ENCODE assay signal across 7 mouse cellular contexts in genomic region chr3:69045750-69046149, GRCm38 (mm10). TPM values are rescaled to one million over a fixed set of nuclear protein-coding genes. Genes with fewer than 3 reads are reported as not detected.
A peak's percentile ranks its signal among the peaks of the same experiment; 100 is the strongest.
DNase-seq lines count a peak whose midpoint lies in the region; ATAC-seq and TF ChIP-seq lines count a peak whose summit lies in the region.

No protein-coding gene starts in this region.

- H3K27me3 ChIP-seq in E14TG2a.4 (ENCODE audit: insufficient read depth, low read length) (0 out of 2 replicates have a peak, but pooled peaks cover 2% of the 10 kb centered on the region), MEL (ENCODE audit: control insufficient read depth in 1 of 2, insufficient read depth in 2 of 2, low read length in 2 of 2) (no peaks in the 10 kb centered on the region)
- H3K27me3 ChIP-seq in heart, embryonic 11.5 days (ENCODE audit: control insufficient read depth, insufficient read depth, low read length): no peaks in the 10 kb centered on the region
- H3K27me3 ChIP-seq in liver, embryonic 15.5 days: no peaks in the 10 kb centered on the region

- peak; percentile 61 for DNase-seq in MEL (ENCODE audit: low read depth, low spot score)
- no peak for DNase-seq in frontal cortex, postnatal 36 days (ENCODE audit: low spot score in 2 of 2)
- no peak for DNase-seq in yolk sac, embryonic 10.5 days (ENCODE audit: low spot score)
- no peak for DNase-seq in urinary bladder, postnatal 4 days (ENCODE audit: low spot score in 2 of 2)

- peak overlapping the region; percentile 81 for H3K4me2 ChIP-seq in heart, embryonic 11.5 days
- H3K4me2 ChIP-seq in liver, embryonic 15.5 days: peak overlapping the region; percentile 82

- peak in 1 of 2 experiments; percentile 28; a peak in 1 of 4 replicates for TF ChIP-seq EP300 in MEL (IDR thresholded peaks at IDR 0.05; ENCODE audit: low read depth in 1 of 2, low read length in 2 of 2)

- H3K9ac ChIP-seq in MEL (ENCODE audit: control insufficient read depth, low read depth, low read length, poor library complexity, severe bottlenecking): peak overlapping the region; percentile 97
- peak overlapping the region; percentile 88; the same call in 1 of the 2 replicates for H3K9ac ChIP-seq in heart, embryonic 11.5 days (ENCODE audit: low read depth, low read length)
- peak overlapping the region; percentile 97 for H3K9ac ChIP-seq in liver, embryonic 15.5 days

- WGBS in heart, embryonic 11.5 days (ENCODE audit: insufficient replicate concordance): 26% methylated on average over 13 of the region's 13 CpGs
- 24% methylated on average over 13 of the region's 13 CpGs for WGBS in liver, embryonic 15.5 days (ENCODE audit: insufficient replicate concordance)

- TF ChIP-seq CTCF in E14TG2a.4 (conservative IDR thresholded peaks at IDR 0.05; ENCODE audit: low read length) (no peak), MEL (IDR thresholded peaks at IDR 0.05 in 2 of 3, conservative IDR thresholded peaks at IDR 0.05 in 1 of 3; ENCODE audit: control insufficient read depth in 1 of 3, insufficient read depth in 1 of 3, low read depth in 2 of 3, low read length in 3 of 3, poor library complexity in 1 of 3, severe bottlenecking in 1 of 3) (no peak)

- H3K4me1 ChIP-seq in E14TG2a.4 (replicated peaks; ENCODE audit: low read depth, low read length) (peaks cover 43% of the 10 kb centered on the region), MEL (ENCODE audit: control insufficient read depth in 1 of 2, insufficient read depth in 2 of 2, low read length in 2 of 2) (peaks cover 13 to 16% of the 10 kb centered on the region in 2 experiments)
- H3K4me1 ChIP-seq in heart, embryonic 11.5 days (ENCODE audit: control insufficient read depth, insufficient read depth, low read length): peaks cover 5% of the 10 kb centered on the region; the same call in 1 of the 2 replicates
- H3K4me1 ChIP-seq in liver, embryonic 15.5 days (replicated peaks): peaks cover 35% of the 10 kb centered on the region

- no peak for ATAC-seq in heart, embryonic 11.5 days (replicated peaks; ENCODE audit: insufficient number of reproducible peaks, low FRiP score, low TSS enrichment)
- no peak for ATAC-seq in liver, embryonic 15.5 days (ENCODE audit: insufficient read depth)

- TF ChIP-seq RAD21 in MEL (IDR thresholded peaks at IDR 0.05; ENCODE audit: low read depth, low read length): no peak

- peaks cover 28% of the 10 kb centered on the region for H3K79me2 ChIP-seq in MEL (ENCODE audit: control insufficient read depth, insufficient read depth, low read length, poor library complexity)

- H3K4me3 ChIP-seq in E14TG2a.4 (replicated peaks; ENCODE audit: low read length) (peak overlapping the region; percentile 96), MEL (ENCODE audit: control insufficient read depth in 1 of 2, insufficient read depth in 1 of 2, low read depth in 2 of 2, low read length in 2 of 2) (peak overlapping the region; percentile 88 to 97)
- peak overlapping the region; percentile 67 for H3K4me3 ChIP-seq in heart, embryonic 11.5 days (ENCODE audit: low read depth, low read length)
- peak overlapping the region; percentile 96 for H3K4me3 ChIP-seq in liver, embryonic 15.5 days (replicated peaks)

- peak overlapping the region; percentile 82 for H3K27ac ChIP-seq in MEL (ENCODE audit: control insufficient read depth, low read depth, low read length)
- peak overlapping the region; percentile 98; the same call in 1 of the 2 replicates for H3K27ac ChIP-seq in heart, embryonic 11.5 days (ENCODE audit: low read depth, low read length)
- peak overlapping the region; percentile 98 for H3K27ac ChIP-seq in liver, embryonic 15.5 days (replicated peaks)

- TF ChIP-seq POLR2A in MEL (IDR thresholded peaks at IDR 0.05; ENCODE audit: control insufficient read depth in 1 of 2, insufficient read depth in 1 of 2, low read depth in 1 of 2, low read length in 2 of 2, poor library complexity in 1 of 2): no peak

- peaks cover 22% of the 10 kb centered on the region for H3K36me3 ChIP-seq in E14TG2a.4 (ENCODE audit: insufficient read depth, low read length)
- H3K36me3 ChIP-seq in MEL (ENCODE audit: control insufficient read depth in 1 of 2, insufficient read depth in 2 of 2, low read length in 2 of 2): peaks cover 18 to 28% of the 10 kb centered on the region in 2 experiments
- no peaks in the 10 kb centered on the region for H3K36me3 ChIP-seq in heart, embryonic 11.5 days (ENCODE audit: control insufficient read depth, insufficient read depth, low read length)
- H3K36me3 ChIP-seq in liver, embryonic 15.5 days (replicated peaks): peaks cover 18% of the 10 kb centered on the region

- H3K9me3 ChIP-seq in E14TG2a.4 (ENCODE audit: low read length) (no peaks in the 10 kb centered on the region), MEL (replicated peaks; ENCODE audit: insufficient read depth, low read length) (no peaks in the 10 kb centered on the region)
- H3K9me3 ChIP-seq in heart, embryonic 11.5 days (replicated peaks; ENCODE audit: control insufficient read depth, low read length): no peaks in the 10 kb centered on the region
- H3K9me3 ChIP-seq in liver, embryonic 15.5 days (replicated peaks): no peaks in the 10 kb centered on the region

TF ChIP-seq in MEL, 35 proteins besides CTCF, POLR2A, EP300 and RAD21 (continues in another document):
- TF ChIP-seq KAT2A (conservative IDR thresholded peaks at IDR 0.05; ENCODE audit: low read depth, low read length): no peak
- no peak for TF ChIP-seq HCFC1 (IDR thresholded peaks at IDR 0.05; ENCODE audit: low read depth, low read length)
- peak; percentile 66 for TF ChIP-seq MAX (IDR thresholded peaks at IDR 0.05; ENCODE audit: low read length)
- no peak for TF ChIP-seq TAL1 (IDR thresholded peaks at IDR 0.05; ENCODE audit: low read length)
- no peak for TF ChIP-seq MXI1 (IDR thresholded peaks at IDR 0.05; ENCODE audit: low read depth, low read length)
- 0 out of 2 replicates have a peak, but pooled peaks have one; percentile 22 for TF ChIP-seq E2F4 (IDR thresholded peaks at IDR 0.05; ENCODE audit: borderline replicate concordance, low read depth, low read length)
- TF ChIP-seq ZKSCAN1 (IDR thresholded peaks at IDR 0.05; ENCODE audit: low read depth, low read length): 0 out of 2 replicates have a peak, but pooled peaks have one; percentile 24
- no peak for TF ChIP-seq POLR2AphosphoS2 (IDR thresholded peaks at IDR 0.05; ENCODE audit: low read length)
- TF ChIP-seq NELFE (IDR thresholded peaks at IDR 0.05; ENCODE audit: low read depth, low read length): peak; percentile 35; the same call in 1 of the 2 replicates
- no peak for TF ChIP-seq MAFK (IDR thresholded peaks at IDR 0.05; ENCODE audit: borderline replicate concordance, low read depth, low read length)
- TF ChIP-seq RCOR1 (IDR thresholded peaks at IDR 0.05; ENCODE audit: low read depth, low read length): 0 out of 2 replicates have a peak, but pooled peaks have one; percentile 15
- TF ChIP-seq MEF2A (IDR thresholded peaks at IDR 0.05; ENCODE audit: extremely low read depth, insufficient replicate concordance, low read depth, low read length, poor library complexity, severe bottlenecking): no peak
- TF ChIP-seq USF2 (IDR thresholded peaks at IDR 0.05; ENCODE audit: borderline replicate concordance in 1 of 2, insufficient read depth in 1 of 2, low read depth in 1 of 2, low read length in 2 of 2): no peak
- TF ChIP-seq TCF12 (IDR thresholded peaks at IDR 0.05; ENCODE audit: low read depth, low read length): no peak
- TF ChIP-seq ZMIZ1 (IDR thresholded peaks at IDR 0.05; ENCODE audit: low read depth, low read length): no peak
- no peak for TF ChIP-seq NRF1 (IDR thresholded peaks at IDR 0.05; ENCODE audit: insufficient read depth, low read depth, low read length, poor library complexity, severe bottlenecking)
- TF ChIP-seq MAZ (IDR thresholded peaks at IDR 0.05; ENCODE audit: low read depth, low read length): no peak
- 0 out of 2 replicates have a peak, but pooled peaks have one; percentile 10 for TF ChIP-seq SIN3A (IDR thresholded peaks at IDR 0.05; ENCODE audit: low read length)
- no peak for TF ChIP-seq CHD2 (IDR thresholded peaks at IDR 0.05; ENCODE audit: low read length)
- no peak for TF ChIP-seq USF1 (IDR thresholded peaks at IDR 0.05; ENCODE audit: low read depth, low read length)
- no peak for TF ChIP-seq UBTF (IDR thresholded peaks at IDR 0.05; ENCODE audit: borderline replicate concordance, insufficient read depth, low read depth, low read length)
- no peak for TF ChIP-seq ZNF384 (IDR thresholded peaks at IDR 0.05; ENCODE audit: low read depth, low read length)
- TF ChIP-seq MYC (IDR thresholded peaks at IDR 0.05; ENCODE audit: low read depth, low read length): no peak
- no peak for TF ChIP-seq TBP (IDR thresholded peaks at IDR 0.05; ENCODE audit: low read depth, low read length)
- peak; percentile 33; the same call in 1 of the 2 replicates for TF ChIP-seq BHLHE40 (IDR thresholded peaks at IDR 0.05; ENCODE audit: borderline replicate concordance, low read depth, low read length)
- no peak for TF ChIP-seq MYB (IDR thresholded peaks at IDR 0.05; ENCODE audit: low read depth, low read length)
- TF ChIP-seq CHD1 (IDR thresholded peaks at IDR 0.05; ENCODE audit: low read depth, low read length): peak; percentile 15; the same call in 1 of the 2 replicates
- TF ChIP-seq ETS1 (IDR thresholded peaks at IDR 0.05; ENCODE audit: low read depth, low read length): no peak

RNA-seq across cellular contexts. Expression of gene Trim59, which starts 1.2 kb away (rescaled TPM):
- total RNA-seq in MEL (2012; rRNA removed): 11.3 and 14.8 TPM in 2 replicates
- polyA plus RNA-seq in MEL (2012; ENCODE audit: insufficient read depth in 1 of 2, insufficient read length in 2 of 2, low read depth in 1 of 2, low replicate concordance in 2 of 2, missing spikeins in 1 of 2): 10 to 100 TPM in 1 of 2 experiments, not detected in 1; 17.4 TPM
- 104 and 110 TPM in 2 replicates for polyA plus RNA-seq in heart, embryonic 11.5 days (2014; fragmentation: Nextera tagmentation; extraction: Ambion mirVana)
- polyA plus RNA-seq in liver, embryonic 15.5 days (2015; fragmentation: Nextera tagmentation; extraction: Ambion mirVana): 143 and 145 TPM in 2 replicates

RNA-seq across cellular contexts. Expression of gene Smc4, which starts 41.2 kb away (rescaled TPM):
- total RNA-seq in MEL (2012; rRNA removed): 75.9 and 86.7 TPM in 2 replicates
- 1,000 to 10,000 TPM in 1 of 2 experiments, 10 to 100 TPM in 1; 88.7 to 1,112 TPM for polyA plus RNA-seq in MEL (2012; ENCODE audit: insufficient read depth in 1 of 2, insufficient read length in 2 of 2, low read depth in 1 of 2, low replicate concordance in 2 of 2, missing spikeins in 1 of 2)
- 165 and 180 TPM in 2 replicates for polyA plus RNA-seq in heart, embryonic 11.5 days (2014; fragmentation: Nextera tagmentation; extraction: Ambion mirVana)
- polyA plus RNA-seq in liver, embryonic 15.5 days (2015; fragmentation: Nextera tagmentation; extraction: Ambion mirVana): 131 and 146 TPM in 2 replicates

RNA-seq across cellular contexts. Expression of gene Ift80, which starts 41.4 kb away (rescaled TPM):
- 4.6 and 6.3 TPM in 2 replicates for total RNA-seq in MEL (2012; rRNA removed)
- polyA plus RNA-seq in MEL (2012; ENCODE audit: insufficient read depth in 1 of 2, insufficient read length in 2 of 2, low read depth in 1 of 2, low replicate concordance in 2 of 2, missing spikeins in 1 of 2): 1 to 10 TPM in 1 of 2 experiments, not detected in 1; 8.4 TPM
- polyA plus RNA-seq in heart, embryonic 11.5 days (2014; fragmentation: Nextera tagmentation; extraction: Ambion mirVana): 8.3 and 9.5 TPM in 2 replicates
- 5.6 and 6.0 TPM in 2 replicates for polyA plus RNA-seq in liver, embryonic 15.5 days (2015; fragmentation: Nextera tagmentation; extraction: Ambion mirVana)
